Mouse (Mus musculus): Measurements from ENCODE around the gene Rnf38.

DNA sequence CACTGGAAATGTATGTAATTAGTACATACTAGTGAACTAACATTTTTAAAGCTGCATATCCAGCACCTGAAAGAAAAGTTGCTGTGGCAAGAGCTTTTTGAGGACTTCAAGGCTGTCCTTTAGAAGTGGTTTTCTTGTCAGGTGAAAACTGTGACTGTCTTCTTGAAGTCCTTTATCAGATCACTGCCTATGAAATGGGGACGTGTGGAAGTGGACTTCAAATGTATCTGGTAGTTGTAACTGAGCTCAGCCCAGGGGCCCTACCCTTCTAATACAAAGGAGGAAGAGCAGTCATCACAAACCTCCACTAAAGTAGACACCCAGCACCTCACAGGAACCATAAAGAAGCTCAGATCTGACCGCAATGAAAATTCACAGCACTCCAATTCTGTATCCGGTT, 63.7 kb downstream of the Rnf38 start:
- TF ChIP-seq POLR2A (IDR thresholded peaks at IDR 0.05; ENCODE audit: borderline replicate concordance, extremely low read depth, low read depth, low read length): no peak
- TF ChIP-seq CTCF (IDR thresholded peaks at IDR 0.05; ENCODE audit: insufficient read depth, low read length): no peak
